Mouse (Mus musculus) limb, embryonic 14.5 days (tissue): ENCODE measurements around the gene Gm20831. TPM values are rescaled to one million over a fixed set of nuclear protein-coding genes. Genes with fewer than 3 reads are reported as not detected.
"Not testable (repeated sequence)": the region's sequence is repeated elsewhere in the genome, so short reads cannot be mapped to it uniquely, and the experiment has no call there.

Experiments
- ATAC-seq: fragments of 200-750 bp; cut with Nextera tagmentation; 2 replicates; pipeline ENCODE4 v1.8.0; 2017; ENCODE audit warnings: low read depth, moderate number of reproducible peaks, moderate TSS enrichment; ENCODE audit not compliant: low FRiP score
- DNase-seq: peaks from one replicate; pipeline ENCODE4 v3.0.0-alpha.2; 2015; ENCODE audit warnings: low spot score
- H3K27ac ChIP-seq: fragments of 300-500 bp; sonication (generic); replicated peaks from 2 replicates; pipeline ENCODE4 v1.5.1; 2014; ENCODE audit warnings: low read depth, mild to moderate bottlenecking, low read length, moderate library complexity, mixed read lengths
- H3K27me3 ChIP-seq: fragments of 300-500 bp; sonication (generic); 2 replicates; pipeline ENCODE4 v1.6.1; 2014; ENCODE audit warnings: low read length, mixed read lengths; ENCODE audit not compliant: control insufficient read depth, insufficient read depth
- H3K36me3 ChIP-seq: fragments of 300-500 bp; sonication (generic); 2 replicates; pipeline ENCODE4 v1.6.1; 2014; ENCODE audit warnings: mild to moderate bottlenecking, low read length, moderate library complexity, mixed read lengths; ENCODE audit not compliant: control insufficient read depth, insufficient read depth
- H3K4me1 ChIP-seq: fragments of 300-500 bp; sonication (generic); 2 replicates; pipeline ENCODE4 v1.6.1; 2014; ENCODE audit warnings: antibody characterized with exemption, low read length, mixed read lengths; ENCODE audit not compliant: control insufficient read depth, insufficient read depth
- H3K4me2 ChIP-seq: fragments of 300-500 bp; sonication (generic); replicated peaks from 2 replicates; pipeline ENCODE4 v1.6.1; 2014; ENCODE audit warnings: low read depth, mild to moderate bottlenecking, low read length, moderate library complexity; ENCODE audit not compliant: severe bottlenecking
- H3K4me3 ChIP-seq: fragments of 300-500 bp; sonication (generic); replicated peaks from 2 replicates; pipeline ENCODE4 v1.5.1; 2014; ENCODE audit warnings: low read length
- H3K9ac ChIP-seq: fragments of 300-500 bp; sonication (generic); 2 replicates; pipeline ENCODE4 v1.6.1; 2014; ENCODE audit warnings: mild to moderate bottlenecking, low read depth, low read length, moderate library complexity; ENCODE audit not compliant: severe bottlenecking
- H3K9me3 ChIP-seq: fragments of 300-500 bp; sonication (generic); 2 replicates; pipeline ENCODE4 v1.6.1; 2016; ENCODE audit warnings: low read length; ENCODE audit not compliant: control insufficient read depth
- WGBS: fragments of 180-500 bp; shearing (Covaris S2); extraction: QIAGEN DNeasy Blood & Tissue Kit; methylation state at CpG from one replicate; pipeline ENCODE4 v1.1.7; 2014; 5-methylcytosine and 5-hydroxymethylcytosine counted together
- polyA plus RNA-seq, 2 experiments: library from polyadenylated mRNA; depleted of rRNA in 1 of 2; stranded (reverse) in 1 of 2; unstranded in 1 of 2; fragments of >200 nt; fragmentation: Nextera tagmentation in 1 of 2; extraction: Ambion mirVana in 1 of 2; gene quantifications; 2 replicates each; pipeline versions ENCODE4 v1.2.1 to v1.2.3; 2012 to 2014

Gm20831 gene
- polyA plus RNA-seq (2012; rRNA removed) (not detected in 2 replicates), polyA plus RNA-seq (2014; fragmentation: Nextera tagmentation; extraction: Ambion mirVana) (not detected in 2 replicates)

- not testable (repeated sequence) for ATAC-seq, H3K27me3 ChIP-seq, H3K4me2 ChIP-seq, H3K9ac ChIP-seq, H3K27ac ChIP-seq, DNase-seq, H3K4me3 ChIP-seq, H3K4me1 ChIP-seq, H3K36me3 ChIP-seq, H3K9me3 ChIP-seq
Measured at GRCm38 (mm10) chrY:17874441-17874840, at the start of gene Gm20831, which contains the start of gene Gm20772. TSS of gene Gm20831 (plus strand) at chrY:17874741. TSS of gene Gm20772 (plus strand) at chrY:17874741.

DNA sequence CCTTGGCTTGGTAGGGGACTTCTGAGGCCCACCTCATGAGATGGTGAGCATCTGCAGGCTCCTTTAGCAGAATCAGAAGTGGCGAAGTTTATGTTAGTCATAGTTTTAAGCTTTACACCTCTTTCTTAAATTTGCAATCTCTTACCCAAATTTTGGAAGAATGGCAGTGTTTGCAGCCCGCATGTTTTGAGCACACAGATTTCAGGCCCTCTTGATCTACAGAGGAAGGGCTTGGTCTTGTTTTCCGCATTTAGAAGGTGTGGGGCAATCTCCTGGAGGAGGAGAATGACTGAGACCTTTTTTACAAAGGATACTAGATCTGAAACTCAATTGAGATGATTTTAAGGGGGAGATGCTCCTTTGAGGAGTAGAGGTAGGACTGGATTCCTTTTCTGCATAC lies 28.4 kb upstream of the Gm20831 start, which contains the start of gene Gm21904:
Gene Gm21904 (minus strand): TSS at position 101 of the 400 bp plus-strand sequence.
- not testable (repeated sequence) for H3K4me3 ChIP-seq, H3K9ac ChIP-seq, DNase-seq, H3K4me1 ChIP-seq, H3K27me3 ChIP-seq, ATAC-seq, H3K27ac ChIP-seq, H3K36me3 ChIP-seq, H3K9me3 ChIP-seq, H3K4me2 ChIP-seq
- WGBS = no CpG with 5 or more reads among the region's 3 CpGs

DNA sequence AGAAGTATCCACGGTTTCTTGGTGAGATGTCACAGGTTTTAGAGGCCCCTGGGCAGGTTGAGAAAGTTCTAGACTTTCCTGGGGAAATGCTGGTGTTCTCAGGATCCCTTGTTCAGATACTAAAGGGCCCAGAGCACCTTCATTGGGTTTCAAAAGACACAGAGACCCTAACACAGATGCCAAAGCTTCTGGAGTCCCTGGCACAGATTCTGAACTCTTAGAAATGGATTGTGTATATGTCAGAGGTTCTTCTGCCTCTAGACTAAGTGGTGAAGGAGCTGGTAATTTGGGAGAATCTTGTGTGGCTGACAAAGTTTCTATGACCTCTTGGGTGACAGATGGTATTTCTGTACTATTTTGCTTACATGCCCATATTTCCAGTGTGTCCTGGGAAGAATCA lies 62.7 kb downstream of the Gm20831 start, which contains the start of gene Srsy:
Gene Srsy (minus strand): TSS at position 101 of the 400 bp plus-strand sequence.
- not testable (repeated sequence) for H3K9ac ChIP-seq, H3K9me3 ChIP-seq, ATAC-seq, H3K4me3 ChIP-seq, H3K36me3 ChIP-seq, H3K4me2 ChIP-seq, H3K4me1 ChIP-seq, H3K27me3 ChIP-seq, DNase-seq, H3K27ac ChIP-seq
- WGBS = no CpG with 5 or more reads among the region's 1 CpGs

Other genes with a start within 250 kb of the Gm20831 start
- not detected in 2 replicates for gene Gm21904, start 28.5 kb upstream of the Gm20831 start, polyA plus RNA-seq (2012; rRNA removed)
- gene Gm21904, start 28.5 kb upstream of the Gm20831 start, polyA plus RNA-seq (2014; fragmentation: Nextera tagmentation; extraction: Ambion mirVana) = not detected in 2 replicates
- not detected in 2 replicates for gene Gm20772, start within 50 bp of the Gm20831 start, polyA plus RNA-seq (2012; rRNA removed)
- gene Gm20772, start within 50 bp of the Gm20831 start, polyA plus RNA-seq (2014; fragmentation: Nextera tagmentation; extraction: Ambion mirVana) = not detected in 2 replicates
- not detected in 2 replicates for gene Srsy, start 62.6 kb downstream of the Gm20831 start, polyA plus RNA-seq (2012; rRNA removed)
- not detected in 2 replicates for gene Srsy, start 62.6 kb downstream of the Gm20831 start, polyA plus RNA-seq (2014; fragmentation: Nextera tagmentation; extraction: Ambion mirVana)
- not detected in 2 replicates for gene Gm21764, start 187.1 kb downstream of the Gm20831 start, polyA plus RNA-seq (2012; rRNA removed)
- gene Gm21764, start 187.1 kb downstream of the Gm20831 start, polyA plus RNA-seq (2014; fragmentation: Nextera tagmentation; extraction: Ambion mirVana) = not detected in 2 replicates
- gene Ssty1, start 214.4 kb downstream of the Gm20831 start, polyA plus RNA-seq (2012; rRNA removed) = not detected in 2 replicates
- not detected in 2 replicates for gene Ssty1, start 214.4 kb downstream of the Gm20831 start, polyA plus RNA-seq (2014; fragmentation: Nextera tagmentation; extraction: Ambion mirVana)